Mouse (Mus musculus) intestine, embryonic 15.5 days (tissue): ENCODE measurements at regions not wholly inside any gene's neighbourhood (a gene's known extent, or its start where the extent isn't known, plus 50 kb on each side); places are given as distances from the start of the nearest gene placed in this dataset.

Experiments used
- ATAC-seq: fragments of 200-750 bp; cut with Nextera tagmentation; 2 replicates; pipeline ENCODE4 v1.8.0; 2017; ENCODE audit warnings: moderate TSS enrichment, moderate library complexity
- H3K27ac ChIP-seq: fragments of 300-500 bp; sonication (generic); 2 replicates; pipeline ENCODE4 v1.5.1; 2015; ENCODE audit warnings: mild to moderate bottlenecking, inconsistent platforms
- H3K27me3 ChIP-seq: fragments of 300-500 bp; sonication (generic); replicated peaks from 2 replicates; pipeline ENCODE4 v1.6.1; 2015; ENCODE audit warnings: inconsistent platforms
- H3K36me3 ChIP-seq: fragments of 300-500 bp; sonication (generic); 2 replicates; pipeline ENCODE4 v1.6.1; 2015; ENCODE audit warnings: inconsistent platforms
- H3K4me1 ChIP-seq: fragments of 300-500 bp; sonication (generic); replicated peaks from 2 replicates; pipeline ENCODE4 v1.6.1; 2015; ENCODE audit warnings: inconsistent platforms
- H3K4me2 ChIP-seq: fragments of 300-500 bp; sonication (generic); replicated peaks from 2 replicates; pipeline ENCODE4 v1.6.1; 2015; ENCODE audit warnings: mild to moderate bottlenecking, inconsistent platforms
- H3K4me3 ChIP-seq: fragments of 300-500 bp; sonication (generic); replicated peaks from 2 replicates; pipeline ENCODE4 v1.5.1; 2015; ENCODE audit warnings: inconsistent platforms
- H3K9ac ChIP-seq: fragments of 300-500 bp; sonication (generic); 2 replicates; pipeline ENCODE4 v1.6.1; 2015; ENCODE audit warnings: inconsistent platforms
- H3K9me3 ChIP-seq: fragments of 300-500 bp; sonication (generic); 2 replicates; pipeline ENCODE4 v1.6.1; 2016; ENCODE audit warnings: inconsistent platforms
- WGBS: fragments of 180-500 bp; shearing (Covaris S2); methylation state at CpG from one replicate; pipeline ENCODE4 v1.1.7; 2015; 5-methylcytosine and 5-hydroxymethylcytosine counted together

DNA sequence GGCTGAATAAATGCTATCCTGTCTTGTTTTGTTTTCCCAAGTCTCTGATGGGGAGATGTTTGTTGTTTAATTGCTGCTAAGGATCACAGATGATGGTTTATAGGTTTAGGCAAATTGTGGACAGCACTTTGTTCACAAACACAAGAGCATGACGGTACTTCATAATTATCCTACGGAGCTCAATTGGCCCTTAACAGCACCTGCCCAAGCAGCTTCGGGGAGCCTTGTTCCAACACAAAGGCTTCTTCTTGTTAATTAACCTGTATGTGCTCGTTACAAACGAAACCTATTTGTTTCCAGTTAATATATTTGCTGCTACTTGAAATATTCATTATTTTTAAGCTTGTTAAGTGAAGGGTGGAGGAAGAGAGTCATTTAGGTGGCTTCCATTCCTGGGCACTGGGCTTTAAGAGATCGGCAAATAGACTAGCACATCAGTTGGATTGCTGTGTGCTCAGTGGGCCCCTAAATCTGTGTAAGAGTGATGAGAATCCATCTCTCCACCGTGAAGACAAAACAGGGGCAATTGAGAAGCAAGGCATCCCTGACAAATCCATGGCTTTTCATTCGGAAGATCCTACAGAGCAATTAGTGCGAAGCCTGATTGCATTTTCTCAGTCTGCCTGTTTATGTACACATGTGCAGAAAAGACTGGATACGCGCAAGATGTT is 299.6 kb upstream of the Rnf219 start:
- no peaks in the 10 kb centered on the region for H3K27me3 ChIP-seq
- no peak overlapping the region for H3K4me3 ChIP-seq
- H3K4me1 ChIP-seq: no peaks in the 10 kb centered on the region
- H3K9me3 ChIP-seq: no peaks in the 10 kb centered on the region
- WGBS: 78% methylated on average over 11 of the region's 11 CpGs
- no peaks in the 10 kb centered on the region for H3K36me3 ChIP-seq
- no peak overlapping the region for H3K4me2 ChIP-seq
- no peak overlapping the region for H3K9ac ChIP-seq
- ATAC-seq: no peak
- H3K27ac ChIP-seq: no peak overlapping the region

DNA sequence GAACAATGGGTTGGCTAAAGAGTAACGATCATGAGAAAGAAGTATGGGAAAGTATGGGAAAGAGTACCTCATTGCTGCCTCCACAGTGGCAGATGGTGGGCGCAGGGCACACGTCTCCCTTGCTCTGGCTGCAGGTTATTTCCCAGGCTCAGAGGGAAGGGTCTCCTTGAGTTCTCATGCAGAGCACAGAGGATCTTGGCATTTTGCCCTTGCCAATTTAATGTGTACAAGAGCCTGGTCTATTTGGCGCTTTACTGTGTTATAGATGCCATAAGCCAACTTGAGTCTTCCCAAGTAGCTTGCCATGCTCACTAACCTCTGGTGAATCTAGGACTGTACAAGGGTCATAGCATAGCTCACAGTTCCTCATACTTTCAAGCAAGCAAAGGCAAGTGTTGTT is 296.7 kb upstream of the Rnf219 start:
- Histone ChIP-seq H3K9ac (no peak overlapping the region), H3K4me2 (no peak overlapping the region), H3K4me3 (no peak overlapping the region), H3K27me3 (no peaks in the 10 kb centered on the region; the same call in 1 of the 2 replicates), H3K36me3 (no peaks in the 10 kb centered on the region), H3K27ac (no peak overlapping the region), H3K9me3 (no peaks in the 10 kb centered on the region), H3K4me1 (no peaks in the 10 kb centered on the region)
- WGBS: 92% methylated on average over 4 of the region's 4 CpGs
- ATAC-seq: no peak

DNA sequence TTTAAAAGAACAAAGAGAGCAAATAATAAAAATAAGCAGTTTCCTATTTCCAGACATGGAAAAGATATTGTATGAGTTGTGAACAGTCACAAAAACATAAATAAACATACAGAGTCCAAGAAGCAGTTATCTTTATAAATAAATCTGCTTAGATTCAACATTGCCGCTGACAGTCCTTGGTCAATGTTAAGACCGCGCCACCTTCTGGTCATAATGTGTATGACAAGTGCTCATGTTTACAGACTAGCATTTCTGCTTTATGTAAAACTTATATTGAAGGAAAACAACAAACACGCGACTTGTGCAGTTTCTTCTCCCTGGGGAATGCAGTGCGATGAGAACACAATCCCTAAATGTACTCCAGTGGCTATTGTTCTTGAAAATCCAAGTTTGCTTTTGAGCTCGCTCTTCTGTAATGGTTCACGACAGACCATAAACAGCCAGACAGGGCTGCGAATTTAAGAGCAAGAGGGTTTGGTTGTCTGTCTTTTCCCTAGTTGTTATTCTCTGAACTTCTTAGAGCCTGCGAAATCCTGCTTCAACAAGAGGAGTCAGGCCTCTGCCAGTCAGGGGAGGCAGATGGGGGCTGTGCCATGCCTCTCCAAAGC is 291.6 kb upstream of the Rnf219 start:
- ATAC-seq: no peak
- WGBS: 28% methylated on average over 10 of the region's 10 CpGs
- H3K4me3 ChIP-seq: no peak overlapping the region
- H3K27me3 ChIP-seq: no peaks in the 10 kb centered on the region; the same call in 1 of the 2 replicates
- H3K36me3 ChIP-seq: no peaks in the 10 kb centered on the region
- H3K4me1 ChIP-seq: no peaks in the 10 kb centered on the region
- H3K27ac ChIP-seq: no peak overlapping the region
- H3K9ac ChIP-seq: no peak overlapping the region
- no peaks in the 10 kb centered on the region for H3K9me3 ChIP-seq
- no peak overlapping the region for H3K4me2 ChIP-seq

DNA sequence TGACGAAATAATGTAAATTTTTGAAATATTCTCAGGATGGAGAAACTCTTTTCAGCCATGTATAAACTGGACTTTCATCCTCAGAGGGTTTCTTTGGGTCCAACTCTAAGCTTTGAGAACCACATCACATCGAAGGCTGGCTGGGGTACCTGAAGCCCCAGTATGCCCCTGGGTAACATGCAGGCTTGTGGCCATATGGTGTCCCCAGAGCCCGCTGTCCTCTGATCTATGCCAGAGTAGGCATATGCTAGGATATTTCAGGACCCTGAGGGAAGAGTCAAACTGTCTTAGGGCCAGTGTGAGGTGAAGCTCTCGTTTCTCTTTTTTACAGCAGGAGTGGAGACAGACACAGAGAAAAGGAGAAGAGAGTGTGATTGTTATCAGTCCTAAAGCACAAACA is 289.6 kb upstream of the Rnf219 start:
- Histone ChIP-seq H3K9ac (no peak overlapping the region), H3K4me2 (no peak overlapping the region), H3K27ac (no peak overlapping the region), H3K4me1 (no peaks in the 10 kb centered on the region), H3K36me3 (no peaks in the 10 kb centered on the region), H3K4me3 (no peak overlapping the region), H3K9me3 (no peaks in the 10 kb centered on the region), H3K27me3 (no peaks in the 10 kb centered on the region; the same call in 1 of the 2 replicates)
- no peak for ATAC-seq
- WGBS: 79% methylated on average over 4 of the region's 4 CpGs

DNA sequence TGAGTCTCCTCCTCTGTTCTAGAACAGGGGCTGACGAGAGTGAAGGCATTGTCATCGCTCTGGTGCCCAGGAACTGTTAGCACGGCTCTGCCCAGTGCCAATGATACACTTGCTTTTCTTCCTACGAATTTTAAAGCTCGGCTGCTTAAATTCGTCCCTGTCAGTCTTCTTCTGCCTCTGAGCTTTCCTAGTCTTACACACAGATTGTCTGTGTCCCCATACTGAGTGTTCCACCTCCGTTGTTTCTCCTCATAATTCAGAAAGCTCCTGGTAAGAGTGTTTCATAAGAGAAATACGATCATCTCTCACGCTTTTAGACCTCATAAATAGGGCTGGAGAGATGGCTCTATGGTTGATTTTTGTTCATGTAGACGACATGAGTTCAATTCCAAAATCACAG is 282.9 kb upstream of the Rnf219 start:
- Histone ChIP-seq H3K36me3 (no peaks in the 10 kb centered on the region), H3K4me2 (no peak overlapping the region), H3K4me3 (no peak overlapping the region), H3K9ac (no peak overlapping the region), H3K9me3 (no peaks in the 10 kb centered on the region), H3K27me3 (no peaks in the 10 kb centered on the region), H3K27ac (no peak overlapping the region), H3K4me1 (no peaks in the 10 kb centered on the region)
- ATAC-seq: no peak
- 87% methylated on average over 10 of the region's 10 CpGs for WGBS

DNA sequence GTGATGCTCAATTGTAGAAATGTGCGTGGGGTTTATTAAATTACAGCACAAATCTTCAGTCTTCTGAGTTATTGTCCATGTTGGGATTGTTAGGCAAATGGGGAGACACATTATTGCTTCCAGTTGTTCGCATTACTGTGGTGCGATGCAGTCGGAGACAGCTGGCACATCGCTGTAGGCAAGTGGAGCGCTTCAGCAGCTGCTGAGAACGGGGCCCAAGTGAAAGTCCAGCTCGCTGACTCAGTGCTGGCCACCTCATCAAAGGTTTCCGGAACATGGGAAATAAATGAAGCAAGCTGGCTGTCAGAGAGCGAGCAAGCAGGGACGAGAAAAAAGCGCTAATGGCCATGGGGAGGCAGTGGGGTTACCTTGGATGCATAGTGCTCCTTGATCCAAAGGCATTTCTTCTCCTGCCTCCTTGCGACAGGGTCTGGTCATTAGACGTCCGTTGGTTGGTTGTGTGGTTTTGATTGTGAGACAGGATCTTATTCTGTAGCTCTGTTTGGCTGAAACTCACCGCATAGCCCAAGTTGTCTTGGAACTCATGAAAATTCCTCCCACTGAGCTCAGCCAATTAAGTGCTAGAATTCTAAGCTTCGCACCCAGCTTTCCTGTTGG is 274.0 kb upstream of the Rnf219 start:
- H3K9ac ChIP-seq: no peak overlapping the region
- no peaks in the 10 kb centered on the region for H3K9me3 ChIP-seq
- no peaks in the 10 kb centered on the region for H3K36me3 ChIP-seq
- ATAC-seq: no peak
- H3K4me2 ChIP-seq: no peak overlapping the region
- no peak overlapping the region for H3K27ac ChIP-seq
- no peaks in the 10 kb centered on the region for H3K27me3 ChIP-seq
- H3K4me3 ChIP-seq: no peak overlapping the region
- no peaks in the 10 kb centered on the region for H3K4me1 ChIP-seq
- WGBS: 73% methylated on average over 17 of the region's 17 CpGs

DNA sequence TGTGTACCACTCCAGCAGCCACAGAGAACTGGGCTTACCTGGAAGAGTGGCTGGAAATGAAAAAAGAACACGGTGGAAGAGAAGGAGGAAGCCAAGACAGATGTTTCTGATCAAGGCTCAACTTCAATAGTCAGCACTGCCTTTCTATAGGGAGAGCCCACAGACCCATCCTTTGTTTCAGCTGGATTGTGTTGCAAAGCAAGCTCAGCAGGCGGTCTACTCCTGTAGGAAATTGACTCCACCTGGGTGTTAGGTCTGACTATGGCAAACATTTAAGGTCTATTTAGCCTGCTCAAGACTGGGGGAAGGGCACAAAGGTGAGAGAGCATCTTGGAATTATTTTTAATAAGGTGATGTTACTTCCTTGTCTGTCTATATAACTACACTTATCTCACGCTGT is 266.9 kb upstream of the Rnf219 start:
- H3K9me3 ChIP-seq: no peaks in the 10 kb centered on the region
- no peak overlapping the region for H3K4me2 ChIP-seq
- H3K27ac ChIP-seq: no peak overlapping the region

DNA sequence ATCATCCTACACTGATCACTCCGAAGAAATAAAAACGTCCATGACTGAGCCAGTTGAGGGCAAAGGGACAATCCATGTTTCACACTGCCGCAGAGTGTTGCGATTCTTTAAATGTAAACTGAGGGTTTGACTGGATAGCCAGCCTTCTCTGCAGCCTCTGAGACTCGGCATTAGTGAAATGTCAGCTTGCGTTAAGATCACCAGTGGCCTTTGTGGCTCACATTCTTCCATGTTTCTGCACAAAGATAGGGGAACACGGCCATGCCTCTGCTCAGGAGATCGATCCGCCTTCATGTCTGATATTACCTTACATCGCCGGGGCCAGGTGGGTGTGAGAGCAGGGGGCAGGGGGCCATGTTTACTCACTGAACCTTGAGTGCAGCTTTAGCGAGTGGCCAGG is 262.6 kb upstream of the Rnf219 start:
- Histone ChIP-seq H3K27ac (no peak overlapping the region), H3K4me3 (no peak overlapping the region), H3K27me3 (no peaks in the 10 kb centered on the region), H3K9me3 (no peaks in the 10 kb centered on the region), H3K36me3 (no peaks in the 10 kb centered on the region), H3K4me2 (no peak overlapping the region), H3K9ac (no peak overlapping the region), H3K4me1 (no peaks in the 10 kb centered on the region)
- WGBS: 55% methylated on average over 12 of the region's 12 CpGs
- no peak for ATAC-seq

More for the DNA sequence above, 266.9 kb upstream of the Rnf219 start:
- Histone ChIP-seq H3K9ac (no peak overlapping the region), H3K27me3 (no peaks in the 10 kb centered on the region), H3K4me3 (no peak overlapping the region), H3K36me3 (no peaks in the 10 kb centered on the region), H3K4me1 (no peaks in the 10 kb centered on the region)
- ATAC-seq: no peak
- 54% methylated on average over 3 of the region's 3 CpGs for WGBS

DNA sequence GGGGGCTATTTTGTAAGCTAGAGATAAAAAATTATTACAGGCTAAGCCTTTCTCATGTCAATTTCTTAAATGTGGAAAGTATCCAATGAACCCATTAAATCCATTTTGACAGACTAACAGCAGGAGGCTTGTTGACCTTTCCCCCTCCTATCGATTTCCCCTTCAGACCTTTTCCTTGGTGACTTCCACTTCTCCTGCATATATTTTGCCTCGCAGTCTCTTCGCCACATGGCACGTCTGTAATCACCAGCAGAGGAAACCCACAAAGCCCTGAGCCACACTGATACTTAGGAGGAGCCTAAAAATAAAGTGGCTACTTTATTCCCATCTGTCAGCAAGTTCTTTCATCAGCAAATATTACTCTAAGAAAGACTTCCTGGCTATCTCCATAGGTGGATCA is 247.5 kb upstream of the Rnf219 start:
- no peak for ATAC-seq

DNA sequence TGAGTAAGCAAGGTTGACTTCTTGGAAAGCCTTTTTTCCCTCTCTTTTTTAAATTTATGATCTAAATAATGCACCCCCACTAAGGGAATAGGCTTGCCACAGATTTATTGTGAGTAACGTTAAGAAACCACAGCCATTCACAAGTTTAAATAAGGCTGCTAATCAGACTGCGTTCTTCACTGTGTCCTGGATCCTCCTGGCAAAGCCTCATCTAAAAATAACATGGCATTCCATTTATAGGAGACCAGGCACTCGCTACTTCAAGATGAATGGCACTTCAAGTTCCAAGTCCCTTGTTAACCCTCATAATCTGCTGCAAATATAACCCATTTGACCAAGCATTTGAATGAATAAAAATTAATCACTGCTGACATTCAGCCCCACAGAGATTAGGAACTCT is 211.8 kb upstream of the Rnf219 start:
- ATAC-seq: no peak
- Histone ChIP-seq H3K36me3 (no peaks in the 10 kb centered on the region), H3K4me1 (no peaks in the 10 kb centered on the region), H3K27me3 (no peaks in the 10 kb centered on the region), H3K9me3 (no peaks in the 10 kb centered on the region), H3K9ac (no peak overlapping the region), H3K4me2 (no peak overlapping the region), H3K27ac (no peak overlapping the region), H3K4me3 (no peak overlapping the region)
- 55% methylated on average over 3 of the region's 3 CpGs for WGBS

More for the DNA sequence above, 247.5 kb upstream of the Rnf219 start:
- H3K4me3 ChIP-seq: no peak overlapping the region
- H3K36me3 ChIP-seq: no peaks in the 10 kb centered on the region
- no peak overlapping the region for H3K9ac ChIP-seq
- WGBS: 58% methylated on average over 4 of the region's 4 CpGs
- H3K4me1 ChIP-seq: no peaks in the 10 kb centered on the region
- H3K27ac ChIP-seq: no peak overlapping the region
- no peak overlapping the region for H3K4me2 ChIP-seq
- no peaks in the 10 kb centered on the region for H3K27me3 ChIP-seq
- H3K9me3 ChIP-seq: no peaks in the 10 kb centered on the region

DNA sequence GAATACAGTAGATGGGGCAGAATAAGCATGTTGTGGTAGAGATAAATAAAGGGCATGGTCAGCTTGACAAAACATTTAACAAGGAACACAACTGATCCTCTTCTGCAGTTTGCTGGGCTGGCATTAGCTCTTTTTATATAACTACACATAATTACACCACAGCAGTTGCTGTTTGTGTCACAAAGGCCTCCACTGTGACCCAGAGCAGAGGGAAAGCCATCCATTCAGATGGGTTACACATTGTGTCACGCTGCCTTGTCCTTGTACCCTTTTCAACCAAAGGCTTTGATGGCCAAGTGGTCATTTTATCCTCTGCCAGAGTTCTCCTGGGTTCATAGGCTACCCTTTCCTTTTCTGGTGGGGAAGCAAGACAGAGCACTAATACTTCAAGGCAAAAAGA is 209.6 kb upstream of the Rnf219 start:
- WGBS: 58% methylated on average over 1 of the region's 1 CpGs
- H3K27ac ChIP-seq: no peak overlapping the region
- no peak for ATAC-seq
- H3K4me3 ChIP-seq: no peak overlapping the region
- H3K27me3 ChIP-seq: no peaks in the 10 kb centered on the region
- no peaks in the 10 kb centered on the region for H3K4me1 ChIP-seq
- H3K9me3 ChIP-seq: no peaks in the 10 kb centered on the region
- no peaks in the 10 kb centered on the region for H3K36me3 ChIP-seq
- no peak overlapping the region for H3K4me2 ChIP-seq
- H3K9ac ChIP-seq: no peak overlapping the region

DNA sequence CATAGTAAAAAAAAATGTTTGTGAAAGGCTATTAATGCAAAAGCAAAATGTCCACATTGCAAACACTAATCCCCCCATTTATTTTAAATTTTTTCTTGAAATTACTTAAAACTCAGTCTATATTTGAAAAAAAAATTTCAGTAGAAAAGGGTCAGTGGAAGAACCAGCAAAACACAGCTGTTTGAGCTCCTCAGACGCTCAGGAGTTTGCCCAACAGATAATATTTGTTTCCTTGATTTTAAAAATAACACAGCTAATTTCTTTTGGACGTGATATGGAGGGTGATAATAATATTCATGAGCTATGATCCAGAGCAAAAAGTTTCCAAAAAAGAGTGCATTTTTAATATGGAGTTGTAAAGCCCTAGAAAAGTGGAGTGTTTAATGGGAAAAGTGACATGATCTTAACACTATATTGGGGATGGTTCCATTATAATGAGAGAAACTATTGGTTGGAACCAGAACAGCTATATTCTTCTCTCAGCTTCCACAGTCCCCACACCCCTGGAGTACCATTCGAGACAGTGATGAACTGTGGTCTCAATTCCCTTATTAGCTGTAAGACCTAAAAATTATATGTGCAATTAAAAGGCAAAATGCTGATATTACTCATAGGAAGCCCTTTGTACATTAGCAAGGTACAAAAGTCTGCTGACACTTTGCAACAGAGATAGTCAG is 209.0 kb upstream of the Rnf219 start:
- WGBS: 63% methylated on average over 3 of the region's 3 CpGs
- Histone ChIP-seq H3K4me1 (no peaks in the 10 kb centered on the region), H3K27me3 (no peaks in the 10 kb centered on the region), H3K4me3 (no peak overlapping the region), H3K36me3 (no peaks in the 10 kb centered on the region), H3K27ac (no peak overlapping the region), H3K4me2 (no peak overlapping the region), H3K9me3 (no peaks in the 10 kb centered on the region), H3K9ac (no peak overlapping the region)
- ATAC-seq: no peak
